Mouse (Mus musculus) kidney, embryonic 14.5 days (tissue): ENCODE results near the gene P2rx3. TPM values are rescaled to one million over a fixed set of nuclear protein-coding genes. Genes with fewer than 3 reads are reported as not detected.

Experiments used
- ATAC-seq: fragments of 200-750 bp; cut with Nextera tagmentation; 2 replicates; pipeline ENCODE4 v1.8.0; 2017; ENCODE audit warnings: moderate number of reproducible peaks, mild to moderate bottlenecking, moderate TSS enrichment, moderate library complexity; ENCODE audit not compliant: low FRiP score, low TSS enrichment
- H3K27ac ChIP-seq: fragments of 300-500 bp; sonication (generic); 2 replicates; pipeline ENCODE4 v1.5.1; 2014; ENCODE audit warnings: low read depth, mild to moderate bottlenecking, low read length, moderate library complexity, mixed read lengths
- H3K27me3 ChIP-seq: fragments of 300-500 bp; sonication (generic); 2 replicates; pipeline ENCODE4 v1.6.1; 2014; ENCODE audit warnings: mild to moderate bottlenecking, low read length; ENCODE audit not compliant: control insufficient read depth, insufficient read depth
- H3K36me3 ChIP-seq: fragments of 300-500 bp; sonication (generic); 2 replicates; pipeline ENCODE4 v1.6.1; 2014; ENCODE audit warnings: low read length, mixed read lengths; ENCODE audit not compliant: control insufficient read depth, insufficient read depth
- H3K4me1 ChIP-seq: fragments of 300-500 bp; sonication (generic); 2 replicates; pipeline ENCODE4 v1.6.1; 2014; ENCODE audit warnings: low read length, mixed read lengths; ENCODE audit not compliant: control insufficient read depth, insufficient read depth
- H3K4me2 ChIP-seq: fragments of 300-500 bp; sonication (generic); replicated peaks from 2 replicates; pipeline ENCODE4 v1.6.1; 2014; ENCODE audit warnings: low read depth, mild to moderate bottlenecking, low read length
- H3K4me3 ChIP-seq: fragments of 300-500 bp; sonication (generic); 2 replicates; pipeline ENCODE4 v1.5.1; 2014; ENCODE audit warnings: mild to moderate bottlenecking, low read length
- H3K9ac ChIP-seq: fragments of 300-500 bp; sonication (generic); 2 replicates; pipeline ENCODE4 v1.6.1; 2014; ENCODE audit warnings: low read depth, mild to moderate bottlenecking, low read length, moderate library complexity
- H3K9me3 ChIP-seq: fragments of 300-500 bp; sonication (generic); 2 replicates; pipeline ENCODE4 v1.6.1; 2016; ENCODE audit warnings: low read length; ENCODE audit not compliant: control insufficient read depth
- WGBS: fragments of 180-500 bp; shearing (Covaris S2); extraction: QIAGEN DNeasy Blood & Tissue Kit; methylation state at CpG from one replicate; pipeline ENCODE4 v1.1.7; 2014; 5-methylcytosine and 5-hydroxymethylcytosine counted together
- polyA plus RNA-seq: library from polyadenylated mRNA; unstranded; fragments of >200 nt; fragmentation: Nextera tagmentation; extraction: Ambion mirVana; gene quantifications from 2 replicates; pipeline ENCODE4 v1.2.1, GENCODE M21; 2014

Gene P2rx3
- polyA plus RNA-seq, 1 experiment from 2014 or later, result 0.53 TPM

GRCm38 (mm10) chr2:85061107-85061541, 23.9 kb upstream of the P2rx3 start:
- Histone ChIP-seq H3K36me3 (peaks cover 46% of the 10 kb centered on the region), H3K4me3 (peak overlapping the region; percentile 34)
- WGBS, result 20% methylated on average over 10 of the region's 10 CpGs

GRCm38 (mm10) chr2:85060591-85061060, 23.4 kb upstream of the P2rx3 start:
- Histone ChIP-seq H3K4me3 (peak overlapping the region; percentile 34), H3K27ac (0 out of 2 replicates have a peak overlapping the region, but pooled peaks have one; percentile 24), H3K4me2 (peak overlapping the region; percentile 68), H3K27me3 (no peaks in the 10 kb centered on the region), H3K4me1 (peaks cover 17% of the 10 kb centered on the region), H3K9me3 (no peaks in the 10 kb centered on the region), H3K9ac (peak overlapping the region; percentile 42), H3K36me3 (peaks cover 49% of the 10 kb centered on the region)
- peak; percentile 86 for ATAC-seq
- WGBS, result 6% methylated on average over 10 of the region's 11 CpGs

More at GRCm38 (mm10) chr2:85061107-85061541, 23.9 kb upstream of the P2rx3 start:
- ATAC-seq, result no peak; the same call in 1 of the 2 replicates
- Histone ChIP-seq H3K27ac (0 out of 2 replicates have a peak overlapping the region, but pooled peaks have one; percentile 24), H3K9me3 (no peaks in the 10 kb centered on the region), H3K4me2 (peak overlapping the region; percentile 68), H3K4me1 (peaks cover 15% of the 10 kb centered on the region), H3K27me3 (no peaks in the 10 kb centered on the region), H3K9ac (peak overlapping the region; percentile 42)

GRCm38 (mm10) chr2:85059677-85060076, 22.4 kb upstream of the P2rx3 start:
- ATAC-seq, result no peak
- no peaks in the 10 kb centered on the region for H3K9me3 ChIP-seq
- H3K27ac ChIP-seq, result no peak overlapping the region
- peaks cover 58% of the 10 kb centered on the region for H3K36me3 ChIP-seq
- no peak overlapping the region for H3K4me3 ChIP-seq
- no peaks in the 10 kb centered on the region for H3K27me3 ChIP-seq
- peaks cover 17% of the 10 kb centered on the region for H3K4me1 ChIP-seq
- no peak overlapping the region for H3K9ac ChIP-seq
- H3K4me2 ChIP-seq, result no peak overlapping the region
- 85% methylated on average over 6 of the region's 6 CpGs for WGBS

- Histone ChIP-seq H3K4me1 (peaks cover 17% of the 10 kb centered on the region), H3K36me3 (peaks cover 60% of the 10 kb centered on the region), H3K9me3 (no peaks in the 10 kb centered on the region), H3K27ac (no peak overlapping the region), H3K4me2 (no peak overlapping the region), H3K9ac (no peak overlapping the region), H3K27me3 (no peaks in the 10 kb centered on the region), H3K4me3 (no peak overlapping the region)
- 40% methylated on average over 5 of the region's 5 CpGs for WGBS
- no peak for ATAC-seq
Measured at GRCm38 (mm10) chr2:85056711-85057110, 19.4 kb upstream of the P2rx3 start.

GRCm38 (mm10) chr2:85053192-85053816, 16.0 kb upstream of the P2rx3 start:
- no peak overlapping the region for H3K4me3 ChIP-seq
- WGBS, result 87% methylated on average over 5 of the region's 5 CpGs
- no peak overlapping the region for H3K4me2 ChIP-seq
- peaks cover 34% of the 10 kb centered on the region for H3K4me1 ChIP-seq
- H3K36me3 ChIP-seq, result peaks cover 50% of the 10 kb centered on the region
- no peak for ATAC-seq
- no peaks in the 10 kb centered on the region for H3K9me3 ChIP-seq
- no peak overlapping the region for H3K9ac ChIP-seq
- no peak overlapping the region for H3K27ac ChIP-seq
- no peaks in the 10 kb centered on the region for H3K27me3 ChIP-seq

- H3K27ac ChIP-seq, result peak overlapping the region; percentile 78
- H3K36me3 ChIP-seq, result peaks cover 49% of the 10 kb centered on the region
Measured at GRCm38 (mm10) chr2:85050746-85051145, 13.5 kb upstream of the P2rx3 start.

GRCm38 (mm10) chr2:85050001-85050634, 12.9 kb upstream of the P2rx3 start:
- H3K9ac ChIP-seq, result peak overlapping the region; percentile 42; the same call in 1 of the 2 replicates
- no peaks in the 10 kb centered on the region for H3K9me3 ChIP-seq
- H3K4me1 ChIP-seq, result peaks cover 41% of the 10 kb centered on the region
- H3K27me3 ChIP-seq, result no peaks in the 10 kb centered on the region
- 6% methylated on average over 10 of the region's 10 CpGs for WGBS
- peak overlapping the region; percentile 30 for H3K4me3 ChIP-seq
- peak overlapping the region; percentile 47 for H3K4me2 ChIP-seq
- peak overlapping the region; percentile 78 for H3K27ac ChIP-seq
- peak; percentile 21 for ATAC-seq
- peaks cover 49% of the 10 kb centered on the region for H3K36me3 ChIP-seq

More at GRCm38 (mm10) chr2:85050746-85051145, 13.5 kb upstream of the P2rx3 start:
- H3K4me2 ChIP-seq, result peak overlapping the region; percentile 47
- H3K9me3 ChIP-seq, result no peaks in the 10 kb centered on the region
- peaks cover 41% of the 10 kb centered on the region for H3K4me1 ChIP-seq
- peak overlapping the region; percentile 30 for H3K4me3 ChIP-seq
- H3K9ac ChIP-seq, result peak overlapping the region; percentile 42; the same call in 1 of the 2 replicates
- no peaks in the 10 kb centered on the region for H3K27me3 ChIP-seq
- 45% methylated on average over 9 of the region's 9 CpGs for WGBS
- no peak for ATAC-seq

GRCm38 (mm10) chr2:85049277-85049676, 12.0 kb upstream of the P2rx3 start:
- peak overlapping the region; percentile 90; the same call in 1 of the 2 replicates for H3K27ac ChIP-seq
- H3K4me3 ChIP-seq, result peak overlapping the region; percentile 72; the same call in 1 of the 2 replicates
- peak overlapping the region; percentile 68 for H3K4me2 ChIP-seq
- ATAC-seq, result no peak
- H3K27me3 ChIP-seq, result no peaks in the 10 kb centered on the region
- H3K4me1 ChIP-seq, result peaks cover 41% of the 10 kb centered on the region
- no peaks in the 10 kb centered on the region for H3K9me3 ChIP-seq
- no peak overlapping the region for H3K9ac ChIP-seq
- H3K36me3 ChIP-seq, result peaks cover 49% of the 10 kb centered on the region
- 72% methylated on average over 4 of the region's 4 CpGs for WGBS
